ENCODE assay signal across 8 mouse cellular contexts in the genomic region with DNA sequence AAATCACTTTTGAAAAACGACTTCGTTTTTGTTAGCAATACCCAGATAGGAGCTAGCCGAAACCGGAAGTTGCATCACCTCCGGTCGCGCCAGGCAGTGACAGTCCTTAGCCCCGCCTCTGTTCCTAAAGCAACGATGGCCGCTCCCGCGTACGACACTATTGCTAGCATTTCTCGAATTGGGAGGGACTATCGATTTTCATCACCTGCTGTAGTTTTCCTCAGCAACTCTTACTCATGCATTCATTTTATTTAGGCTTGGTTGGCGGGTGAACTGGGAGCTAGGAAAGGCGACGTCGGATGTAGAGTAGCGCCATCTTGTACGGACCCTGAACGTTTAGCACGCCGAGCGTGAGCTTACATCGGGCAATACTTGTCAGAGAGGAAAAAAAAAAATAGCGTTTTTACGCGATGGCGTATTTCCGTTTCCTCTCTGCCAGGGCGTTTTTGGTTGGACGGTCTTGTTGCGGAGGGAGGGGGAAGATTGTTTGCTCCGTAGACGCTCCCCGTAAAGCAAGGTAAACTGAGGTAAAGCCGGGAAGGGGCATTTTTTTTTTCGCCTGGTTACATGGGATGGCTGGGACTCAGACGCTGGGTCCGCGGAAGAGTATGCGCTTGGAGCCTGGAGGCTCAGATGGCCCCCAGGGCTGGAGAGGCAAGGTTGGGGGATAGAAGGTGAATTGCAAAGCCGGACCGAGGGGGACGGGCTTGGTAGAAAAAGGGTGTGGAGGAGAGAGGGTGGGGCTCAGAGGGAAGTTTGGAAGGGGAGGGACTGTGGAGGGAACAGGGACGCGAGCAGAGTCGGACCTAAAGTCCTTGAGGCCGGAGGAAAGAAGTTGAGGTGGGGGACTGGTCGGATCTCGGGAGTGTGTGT. TPM values are rescaled to one million over a fixed set of nuclear protein-coding genes. Genes with fewer than 3 reads are reported as not detected.
DNase-seq lines count a peak whose midpoint lies in the region; ATAC-seq lines count a peak whose summit lies in the region.

A gene (minus strand): TSS at position 64 of the 873 bp plus-strand sequence.
A gene (plus strand): TSS at position 449 of the 873 bp plus-strand sequence.

- H3K9me3 ChIP-seq in forebrain, embryonic 14.5 days (replicated peaks; ENCODE audit: control insufficient read depth, low read length), result no peaks in the 10 kb centered on the region
- H3K9me3 ChIP-seq in neural tube, embryonic 15.5 days (replicated peaks), result no peaks in the 10 kb centered on the region

- peak; percentile 92 for ATAC-seq in cerebellum, adult (ENCODE audit: insufficient number of reproducible peaks, low FRiP score, low TSS enrichment)
- peak; percentile 97 for ATAC-seq in forebrain, embryonic 14.5 days
- ATAC-seq in neural tube, embryonic 15.5 days (ENCODE audit: low FRiP score), result peak; percentile 96

- DNase-seq in ES-CJ7 (ENCODE audit: low read depth, low spot score), result peak; percentile 96
- peak; percentile 99 for DNase-seq in forebrain, embryonic 14.5 days (ENCODE audit: low spot score)
- DNase-seq in heart, postnatal 14 days, result peak; percentile 87 to 91
- DNase-seq in layer of hippocampus, adult 11-12 months (ENCODE audit: low spot score), result peak; percentile 92
- peak; percentile 89 to 93 for DNase-seq in lung, adult 18-20 months
- peak; percentile 90 for DNase-seq in testis, postnatal 14 days (ENCODE audit: low spot score)

- intact Hi-C loops in heart, postnatal 14 days (cut with DNase I), result no loop called here

- no peaks in the 10 kb centered on the region for H3K27me3 ChIP-seq in forebrain, embryonic 14.5 days (replicated peaks; ENCODE audit: control insufficient read depth, insufficient read depth, low read length)
- H3K27me3 ChIP-seq in neural tube, embryonic 15.5 days (replicated peaks), result no peaks in the 10 kb centered on the region

- WGBS in forebrain, embryonic 14.5 days, result under 1% methylated on average over 52 of the region's 52 CpGs
- WGBS in neural tube, embryonic 15.5 days, result under 1% methylated on average over 52 of the region's 52 CpGs

- peak within 1 kb of the TSS; percentile 90 for H3K4me2 ChIP-seq in forebrain, embryonic 14.5 days (ENCODE audit: low read length)
- H3K4me2 ChIP-seq in neural tube, embryonic 15.5 days, result peak within 1 kb of the TSS; percentile 92

- H3K27ac ChIP-seq in forebrain, embryonic 14.5 days (ENCODE audit: low read depth, low read length), result peak within 1 kb of the TSS; percentile 60; the same call in 1 of the 2 replicates
- H3K27ac ChIP-seq in neural tube, embryonic 15.5 days (replicated peaks), result peak within 1 kb of the TSS; percentile 81

- H3K4me1 ChIP-seq in forebrain, embryonic 14.5 days (ENCODE audit: control insufficient read depth, insufficient read depth, low read length), result peaks cover 23% of the 10 kb centered on the region
- peaks cover 55% of the 10 kb centered on the region for H3K4me1 ChIP-seq in neural tube, embryonic 15.5 days

- peak within 1 kb of the TSS; percentile 86 for H3K4me3 ChIP-seq in forebrain, embryonic 14.5 days (ENCODE audit: low read depth, low read length)
- peak within 1 kb of the TSS; percentile 91 for H3K4me3 ChIP-seq in neural tube, embryonic 15.5 days (replicated peaks)

- peaks cover 32% of the 10 kb centered on the region for H3K36me3 ChIP-seq in forebrain, embryonic 14.5 days (ENCODE audit: control insufficient read depth, insufficient read depth, low read length)
- H3K36me3 ChIP-seq in neural tube, embryonic 15.5 days, result peaks cover 28% of the 10 kb centered on the region

- peak within 1 kb of the TSS; percentile 77 for H3K9ac ChIP-seq in forebrain, embryonic 14.5 days (ENCODE audit: low read length)
- H3K9ac ChIP-seq in neural tube, embryonic 15.5 days (replicated peaks), result peak within 1 kb of the TSS; percentile 86

RNA-seq across cellular contexts. Expression of the first gene that starts in this region (rescaled TPM):
- 38.8 and 45.4 TPM in 2 replicates for polyA plus RNA-seq in forebrain, embryonic 14.5 days (2014; fragmentation: Nextera tagmentation; extraction: Ambion mirVana)
- total RNA-seq in heart, postnatal 14 days (2021), result 10 to 100 TPM; 48.9 to 53.1 TPM
- polyA plus RNA-seq in neural tube, embryonic 15.5 days (2015; fragmentation: Nextera tagmentation; extraction: Ambion mirVana), result 37.9 and 44.8 TPM in 2 replicates

RNA-seq across cellular contexts. Expression of the second gene that starts in this region (rescaled TPM):
- polyA plus RNA-seq in forebrain, embryonic 14.5 days (2014; fragmentation: Nextera tagmentation; extraction: Ambion mirVana), result 29.5 and 43.3 TPM in 2 replicates
- 10 to 100 TPM; 45.6 to 49.5 TPM for total RNA-seq in heart, postnatal 14 days (2021)
- polyA plus RNA-seq in neural tube, embryonic 15.5 days (2015; fragmentation: Nextera tagmentation; extraction: Ambion mirVana), result 47.1 and 47.7 TPM in 2 replicates

Comparison
In these comparisons a context has a peak if more than half of its experiments do, and no peak if none do; other contexts are left out.
1. Peak in every context shown above with its lines: DNase-seq, ATAC-seq, H3K4me3 ChIP-seq and H3K27ac ChIP-seq.